Mouse (Mus musculus) hindbrain, postnatal 0 days (tissue): ENCODE measurements around the gene Med17. TPM values are rescaled to one million over a fixed set of nuclear protein-coding genes. Genes with fewer than 3 reads are reported as not detected.

Source experiments
- ATAC-seq: fragments of 200-750 bp; cut with Nextera tagmentation; 2 replicates; pipeline ENCODE4 v1.8.0; 2017; ENCODE audit warnings: mild to moderate bottlenecking, moderate TSS enrichment, moderate library complexity
- DNase-seq: peaks from one replicate; pipeline ENCODE4 v3.0.0-alpha.2; 2015; ENCODE audit warnings: low spot score
- H3K27ac ChIP-seq: fragments of 300-500 bp; sonication (generic); 2 replicates; pipeline ENCODE4 v1.5.1; 2014; ENCODE audit warnings: mild to moderate bottlenecking
- H3K27me3 ChIP-seq: fragments of 300-500 bp; sonication (generic); 2 replicates; pipeline ENCODE4 v1.6.1; 2014; ENCODE audit warnings: low read length, mixed read lengths; ENCODE audit not compliant: insufficient read depth
- H3K36me3 ChIP-seq: fragments of 300-500 bp; sonication (generic); 2 replicates; pipeline ENCODE4 v1.6.1; 2014; ENCODE audit warnings: low read length, mixed read lengths; ENCODE audit not compliant: insufficient read depth
- H3K4me1 ChIP-seq: fragments of 300-500 bp; sonication (generic); 2 replicates; pipeline ENCODE4 v1.6.1; 2014; ENCODE audit warnings: antibody characterized with exemption, low read length, mixed read lengths; ENCODE audit not compliant: insufficient read depth
- H3K4me2 ChIP-seq: fragments of 300-500 bp; sonication (generic); 2 replicates; pipeline ENCODE4 v1.6.1; 2014; ENCODE audit warnings: low read depth, mild to moderate bottlenecking, low read length, moderate library complexity, mixed read lengths
- H3K4me3 ChIP-seq: fragments of 300-500 bp; sonication (generic); 2 replicates; pipeline ENCODE4 v1.5.1; 2014; ENCODE audit warnings: low read length
- H3K9ac ChIP-seq: fragments of 300-500 bp; sonication (generic); replicated peaks from 2 replicates; pipeline ENCODE4 v1.6.1; 2014; ENCODE audit warnings: mild to moderate bottlenecking, low read length, moderate library complexity, mixed read lengths
- H3K9me3 ChIP-seq: fragments of 300-500 bp; sonication (generic); 2 replicates; pipeline ENCODE4 v1.6.1; 2016; ENCODE audit warnings: low read length, mixed read lengths
- CTCF ChIP-seq: IDR thresholded peaks from 2 replicates; pipeline ENCODE4 v1.5.1; 2016; ENCODE audit warnings: antibody characterized with exemption, control low read depth, low read depth
- WGBS: fragments of 180-500 bp; shearing (Covaris S2); extraction: QIAGEN DNeasy Blood & Tissue Kit; methylation state at CpG from one replicate; pipeline ENCODE4 v1.1.7; 2014; 5-methylcytosine and 5-hydroxymethylcytosine counted together
- polyA plus RNA-seq: library from polyadenylated mRNA; unstranded; fragments of >200 nt; fragmentation: Nextera tagmentation; extraction: Ambion mirVana; gene quantifications from 2 replicates; pipeline ENCODE4 v1.2.1, GENCODE M21; 2015
- total RNA-seq: library from RNA; depleted of rRNA; stranded (reverse); fragments of >200 nt; gene quantifications from 2 replicates; pipeline ENCODE4 v1.2.3, GENCODE M21; 2014

Gene Med17
- total and polyA plus RNA-seq, 2 experiments from 2014 or later = 19.0 to 21.9 TPM

GRCm38 (mm10) chr9:15276855-15277254 lies 2.9 kb downstream of the Med17 start:
- H3K4me2 ChIP-seq = no peak overlapping the region
- H3K36me3 ChIP-seq = peaks cover 50% of the 10 kb centered on the region
- no peaks in the 10 kb centered on the region for H3K27me3 ChIP-seq
- TF ChIP-seq CTCF = no peak
- H3K4me3 ChIP-seq = no peak overlapping the region
- ATAC-seq (no peak), DNase-seq (no peak)
- no peak overlapping the region for H3K9ac ChIP-seq
- H3K27ac ChIP-seq = no peak overlapping the region
- no peaks in the 10 kb centered on the region for H3K9me3 ChIP-seq
- 96% methylated on average over 4 of the region's 4 CpGs for WGBS
- H3K4me1 ChIP-seq = peaks cover 4% of the 10 kb centered on the region; the same call in 1 of the 2 replicates

GRCm38 (mm10) chr9:15273981-15274380 lies 5.8 kb downstream of the Med17 start:
- Histone ChIP-seq H3K36me3 (peaks cover 76% of the 10 kb centered on the region), H3K4me3 (no peak overlapping the region), H3K4me2 (no peak overlapping the region), H3K9me3 (no peaks in the 10 kb centered on the region), H3K27me3 (no peaks in the 10 kb centered on the region), H3K9ac (no peak overlapping the region), H3K27ac (no peak overlapping the region), H3K4me1 (no peaks in the 10 kb centered on the region; the same call in 1 of the 2 replicates)
- ATAC-seq (no peak), DNase-seq (no peak)
- 92% methylated on average over 2 of the region's 2 CpGs for WGBS
- no peak for TF ChIP-seq CTCF

GRCm38 (mm10) chr9:15263487-15263886 lies 16.2 kb downstream of the Med17 start:
- ATAC-seq (no peak), DNase-seq (no peak)
- Histone ChIP-seq H3K4me3 (no peak overlapping the region), H3K9me3 (no peaks in the 10 kb centered on the region), H3K9ac (no peak overlapping the region), H3K4me1 (no peaks in the 10 kb centered on the region), H3K36me3 (peaks cover 52% of the 10 kb centered on the region), H3K27me3 (no peaks in the 10 kb centered on the region), H3K4me2 (no peak overlapping the region), H3K27ac (no peak overlapping the region)
- WGBS = 95% methylated on average over 10 of the region's 10 CpGs
- no peak for TF ChIP-seq CTCF

- H3K4me2 ChIP-seq = no peak overlapping the region
- DNase-seq (no peak), ATAC-seq (no peak)
- no peak overlapping the region for H3K4me3 ChIP-seq
- 96% methylated on average over 8 of the region's 8 CpGs for WGBS
- H3K4me1 ChIP-seq = no peaks in the 10 kb centered on the region
- H3K27ac ChIP-seq = no peak overlapping the region
- peaks cover 39% of the 10 kb centered on the region for H3K36me3 ChIP-seq
- no peak for TF ChIP-seq CTCF
- no peaks in the 10 kb centered on the region for H3K9me3 ChIP-seq
- H3K9ac ChIP-seq = no peak overlapping the region
- H3K27me3 ChIP-seq = no peaks in the 10 kb centered on the region
Observed at GRCm38 (mm10) chr9:15261980-15262379, 17.8 kb downstream of the Med17 start.

- ATAC-seq (no peak), DNase-seq (no peak)
- no peak overlapping the region for H3K9ac ChIP-seq
- no peaks in the 10 kb centered on the region for H3K27me3 ChIP-seq
- WGBS = 76% methylated on average over 3 of the region's 3 CpGs
- H3K4me3 ChIP-seq = no peak overlapping the region
- H3K4me2 ChIP-seq = no peak overlapping the region
- no peaks in the 10 kb centered on the region for H3K4me1 ChIP-seq
- no peak for TF ChIP-seq CTCF
- no peaks in the 10 kb centered on the region for H3K9me3 ChIP-seq
- H3K36me3 ChIP-seq = no peaks in the 10 kb centered on the region; the same call in 1 of the 2 replicates
- H3K27ac ChIP-seq = no peak overlapping the region
Observed at GRCm38 (mm10) chr9:15256214-15256613, 23.5 kb downstream of the Med17 start.

- Histone ChIP-seq H3K4me1 (no peaks in the 10 kb centered on the region), H3K36me3 (no peaks in the 10 kb centered on the region), H3K27me3 (no peaks in the 10 kb centered on the region), H3K27ac (no peak overlapping the region), H3K4me2 (no peak overlapping the region), H3K9me3 (no peaks in the 10 kb centered on the region), H3K9ac (no peak overlapping the region), H3K4me3 (no peak overlapping the region)
- DNase-seq = no peak
- ATAC-seq = no peak
- no peak for TF ChIP-seq CTCF
- 84% methylated on average over 7 of the region's 7 CpGs for WGBS
Observed at GRCm38 (mm10) chr9:15254501-15254900, 25.2 kb downstream of the Med17 start.

GRCm38 (mm10) chr9:15252196-15252595 lies 27.5 kb downstream of the Med17 start:
- WGBS = 68% methylated on average over 7 of the region's 7 CpGs
- no peaks in the 10 kb centered on the region for H3K27me3 ChIP-seq
- H3K9ac ChIP-seq = no peak overlapping the region
- no peaks in the 10 kb centered on the region for H3K9me3 ChIP-seq
- H3K27ac ChIP-seq = no peak overlapping the region
- no peak overlapping the region for H3K4me2 ChIP-seq
- ATAC-seq (no peak), DNase-seq (no peak)
- TF ChIP-seq CTCF = no peak
- H3K4me3 ChIP-seq = no peak overlapping the region
- H3K36me3 ChIP-seq = no peaks in the 10 kb centered on the region
- H3K4me1 ChIP-seq = no peaks in the 10 kb centered on the region
